Mouse (Mus musculus) brain, embryonic 14.5 days (tissue): ENCODE data around the gene Mrgprg. TPM values are rescaled to one million over a fixed set of nuclear protein-coding genes. Genes with fewer than 3 reads are reported as not detected.

Experiments
- DNase-seq: peaks from one replicate; pipeline ENCODE4 v3.0.0-alpha.2; 2011; ENCODE audit warnings: low read depth
- CTCF ChIP-seq: fragments of 200-500 bp; IDR thresholded peaks from 2 replicates; pipeline ENCODE4 v1.5.1; 2012; ENCODE audit warnings: inconsistent platforms, mild to moderate bottlenecking, moderate library complexity, borderline replicate concordance; ENCODE audit not compliant: insufficient read depth, insufficient read length; ENCODE audit errors: extremely low read depth
- POLR2A ChIP-seq: fragments of 200-500 bp; IDR thresholded peaks from 2 replicates; pipeline ENCODE4 v1.6.1; 2012; ENCODE audit warnings: mild to moderate bottlenecking, inconsistent platforms, borderline replicate concordance; ENCODE audit not compliant: poor library complexity, insufficient read depth, insufficient read length, severe bottlenecking; ENCODE audit errors: extremely low read depth
- polyA plus RNA-seq: library from polyadenylated mRNA; depleted of rRNA; stranded (reverse); fragments of >200 nt; gene quantifications from 2 replicates; pipeline ENCODE4 v1.2.3, GENCODE M21; 2012; rRNA removed

Mrgprg gene
- polyA plus RNA-seq, 1 experiment = not detected

DNA sequence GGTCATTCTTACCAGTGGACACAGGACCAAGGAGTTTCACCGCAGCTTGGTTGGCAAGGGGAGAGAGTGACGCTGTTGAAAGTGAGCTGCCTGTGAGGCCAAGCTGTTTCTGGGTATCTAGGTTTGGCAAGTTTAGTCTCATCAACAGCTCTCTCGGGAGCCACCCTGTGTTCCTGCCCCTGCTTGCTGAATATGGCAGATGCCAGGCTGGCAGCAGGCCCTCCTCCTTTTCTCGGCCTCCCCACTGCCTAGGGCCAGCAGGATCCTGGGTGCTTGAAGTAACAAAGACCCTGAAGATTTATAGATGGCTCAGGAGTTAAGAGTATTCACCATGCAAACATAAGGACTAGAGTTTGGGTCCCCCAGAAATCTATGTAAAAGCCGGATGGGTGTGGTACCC, 44.1 kb downstream of the Mrgprg start:
- TF ChIP-seq CTCF = no peak
- TF ChIP-seq POLR2A = no peak
- peak; percentile 75 for DNase-seq

DNA sequence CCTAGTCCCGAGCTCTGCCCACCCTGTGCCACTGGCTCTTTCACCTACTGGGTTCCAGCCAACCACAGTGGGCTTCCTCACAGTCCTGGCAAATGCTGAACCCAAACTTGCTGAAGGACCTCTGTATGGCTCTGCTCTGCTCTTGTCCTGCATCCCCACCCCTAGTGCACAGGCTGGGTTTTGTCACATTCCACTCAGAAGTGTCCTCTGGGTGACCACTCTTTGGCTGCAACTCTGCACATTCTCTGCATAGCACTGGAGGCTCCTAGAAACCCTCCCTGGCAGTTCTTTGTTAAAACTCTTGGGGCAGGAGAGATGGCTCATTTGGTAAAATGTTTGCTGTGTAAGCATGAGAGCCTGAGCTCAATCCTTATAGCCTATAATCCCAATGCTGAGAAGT, 49.0 kb downstream of the Mrgprg start:
- DNase-seq = peak; percentile 23
- TF ChIP-seq POLR2A = no peak
- no peak for TF ChIP-seq CTCF

Other genes starting within 250 kb of the Mrgprg start
- 218 and 243 TPM in 2 replicates for gene Nap1l4, start 217.9 kb downstream of the Mrgprg start, polyA plus RNA-seq
- gene Cars, start 166.9 kb downstream of the Mrgprg start, polyA plus RNA-seq = 36.7 and 41.4 TPM in 2 replicates
- 0.29 and 0.31 TPM in 2 replicates for gene Tnfrsf26, start 138.3 kb downstream of the Mrgprg start, polyA plus RNA-seq
- gene Tnfrsf22, start 117.3 kb downstream of the Mrgprg start, polyA plus RNA-seq = 5.5 and 6.1 TPM in 2 replicates
- gene Tnfrsf23, start 81.1 kb downstream of the Mrgprg start, polyA plus RNA-seq = 1.5 and 2.3 TPM in 2 replicates
- gene Osbpl5, start 10.0 kb downstream of the Mrgprg start, polyA plus RNA-seq = 52.0 and 59.1 TPM in 2 replicates
- gene Mrgpre, start 17.5 kb upstream of the Mrgprg start, polyA plus RNA-seq = 6.4 and 10.5 TPM in 2 replicates
- 11.7 and 17.1 TPM in 2 replicates for gene Nadsyn1, start 55.9 kb upstream of the Mrgprg start, polyA plus RNA-seq
- 106 and 117 TPM in 2 replicates for gene Dhcr7, start 56.2 kb upstream of the Mrgprg start, polyA plus RNA-seq
- not detected in 2 replicates for gene Gm498, start 99.8 kb upstream of the Mrgprg start, polyA plus RNA-seq
- gene Shank2, start 234.9 kb upstream of the Mrgprg start, polyA plus RNA-seq = 18.8 and 32.5 TPM in 2 replicates